Mouse (Mus musculus): ENCODE measurements at regions not wholly inside any gene's neighbourhood (a gene's known extent, or its start where the extent isn't known, plus 50 kb on each side); places are given as distances from the start of the nearest gene placed in this dataset.
"Not testable (repeated sequence)": the region's sequence is repeated elsewhere in the genome, so short reads cannot be mapped to it uniquely, and the experiment has no call there.

- DNase-seq, result no peak
Measured at GRCm38 (mm10) chr8:90046779-90047178, 301.4 kb downstream of the Tox3 start.

- no peak for DNase-seq
Measured at GRCm38 (mm10) chr8:90036436-90036835, 311.7 kb downstream of the Tox3 start.

- DNase-seq, result no peak
Measured at GRCm38 (mm10) chr8:90032572-90032971, 315.6 kb downstream of the Tox3 start.

GRCm38 (mm10) chr8:90031220-90031619 is 316.9 kb downstream of the Tox3 start:
- DNase-seq, result no peak

- not testable (repeated sequence) for DNase-seq
Measured at GRCm38 (mm10) chr8:90017958-90018357, 330.2 kb downstream of the Tox3 start.

GRCm38 (mm10) chr8:90013755-90014154 is 334.4 kb downstream of the Tox3 start:
- DNase-seq, result peak; percentile 1

- DNase-seq, result no peak
Measured at GRCm38 (mm10) chr8:90011682-90012409, 336.3 kb downstream of the Tox3 start.

- DNase-seq, result no peak
Measured at GRCm38 (mm10) chr8:90009431-90009830, 338.7 kb downstream of the Tox3 start.

- DNase-seq, result peak; percentile 81
Measured at GRCm38 (mm10) chr8:90000899-90001640, 347.1 kb downstream of the Tox3 start.

- DNase-seq, result no peak
Measured at GRCm38 (mm10) chr8:89993743-89994142, 354.4 kb downstream of the Tox3 start.

GRCm38 (mm10) chr8:89983859-89984258 is 364.3 kb downstream of the Tox3 start:
- DNase-seq, result no peak

- DNase-seq, result no peak
Measured at GRCm38 (mm10) chr8:89982551-89982950, 365.6 kb downstream of the Tox3 start.

- DNase-seq, result no peak
Measured at GRCm38 (mm10) chr8:89981320-89981719, 366.8 kb downstream of the Tox3 start.

- no peak for DNase-seq
Measured at GRCm38 (mm10) chr8:89980441-89980840, 367.7 kb downstream of the Tox3 start.

GRCm38 (mm10) chr8:89962799-89963198 is 385.3 kb downstream of the Tox3 start:
- no peak for DNase-seq

GRCm38 (mm10) chr8:89957486-89957885 is 390.7 kb downstream of the Tox3 start:
- no peak for DNase-seq

- DNase-seq, result no peak
Measured at GRCm38 (mm10) chr8:89956482-89957020, 391.6 kb downstream of the Tox3 start.

GRCm38 (mm10) chr8:89938836-89939235 is 409.3 kb downstream of the Tox3 start:
- DNase-seq, result no peak

- DNase-seq, result no peak
Measured at GRCm38 (mm10) chr8:89934521-89934920, 413.6 kb downstream of the Tox3 start.

- no peak for DNase-seq
Measured at GRCm38 (mm10) chr8:89926666-89927232, 421.4 kb downstream of the Tox3 start.

- DNase-seq, result not testable (repeated sequence)
Measured at GRCm38 (mm10) chr8:89924697-89925096, 423.4 kb downstream of the Tox3 start.

GRCm38 (mm10) chr8:89914076-89914475 is 434.1 kb downstream of the Tox3 start:
- DNase-seq, result no peak

- no peak for DNase-seq
Measured at GRCm38 (mm10) chr8:89906200-89906599, 441.9 kb downstream of the Tox3 start.

GRCm38 (mm10) chr8:89905588-89905987 is 442.6 kb downstream of the Tox3 start:
- DNase-seq, result no peak
